Mouse (Mus musculus): ENCODE data around the gene Bach2.

DNA sequence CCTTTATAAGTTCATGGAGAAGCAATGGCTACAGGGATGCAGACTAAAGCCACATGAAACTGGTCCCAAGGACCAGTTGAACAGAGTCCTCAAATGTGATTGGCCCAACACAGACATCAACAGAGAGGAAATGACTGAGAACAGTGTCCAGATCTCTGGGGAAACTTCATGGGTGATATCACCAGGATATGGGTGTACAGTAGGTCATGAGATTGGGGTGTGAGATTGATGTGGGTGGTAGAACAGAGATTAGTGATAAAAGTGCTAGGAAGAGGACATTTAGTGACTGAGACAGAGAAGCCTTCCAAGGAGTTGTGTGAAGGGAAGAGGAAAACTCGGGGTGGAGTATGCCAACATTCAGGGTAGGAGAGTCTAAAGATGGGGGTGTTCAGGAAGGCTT is 29.4 kb downstream of the Bach2 start:
- TF ChIP-seq EP300 (IDR thresholded peaks at IDR 0.05; ENCODE audit: insufficient read depth, low read depth, low read length) (no peak), CTCF (IDR thresholded peaks at IDR 0.05; ENCODE audit: low read depth, low read length) (no peak), POLR2A (IDR thresholded peaks at IDR 0.05; ENCODE audit: insufficient read depth, low read length) (no peak)
